Mouse (Mus musculus): ENCODE measurements around the gene Kirrel2. TPM values are rescaled to one million over a fixed set of nuclear protein-coding genes. Genes with fewer than 3 reads are reported as not detected.

Gene Kirrel2
- total RNA-seq, 2 experiments from 2014 or later, result not detected

GRCm38 (mm10) chr7:30412735-30413147, 44.7 kb downstream of the Kirrel2 start:
- DNase-seq, result no peak

DNA sequence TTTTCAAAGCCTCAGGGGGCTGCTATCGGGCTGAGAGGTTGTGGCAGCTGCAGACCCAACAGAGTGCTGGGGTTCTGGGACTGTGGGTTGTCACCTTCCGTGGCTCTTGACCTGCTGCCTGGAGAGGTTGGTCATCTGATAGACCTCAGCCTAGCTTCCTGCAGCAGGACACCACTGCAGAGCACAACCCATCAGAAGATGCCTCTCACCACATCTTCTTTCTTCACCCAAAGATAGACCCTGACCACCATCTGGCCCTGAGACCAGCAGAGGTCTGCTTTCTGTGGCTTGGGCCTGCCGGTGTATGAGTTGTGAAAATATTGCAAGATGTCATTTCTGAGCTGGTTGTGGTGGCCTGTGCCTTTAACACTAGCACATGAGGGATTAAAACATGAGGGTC, 46.5 kb downstream of the Kirrel2 start:
- no peak for DNase-seq

DNA sequence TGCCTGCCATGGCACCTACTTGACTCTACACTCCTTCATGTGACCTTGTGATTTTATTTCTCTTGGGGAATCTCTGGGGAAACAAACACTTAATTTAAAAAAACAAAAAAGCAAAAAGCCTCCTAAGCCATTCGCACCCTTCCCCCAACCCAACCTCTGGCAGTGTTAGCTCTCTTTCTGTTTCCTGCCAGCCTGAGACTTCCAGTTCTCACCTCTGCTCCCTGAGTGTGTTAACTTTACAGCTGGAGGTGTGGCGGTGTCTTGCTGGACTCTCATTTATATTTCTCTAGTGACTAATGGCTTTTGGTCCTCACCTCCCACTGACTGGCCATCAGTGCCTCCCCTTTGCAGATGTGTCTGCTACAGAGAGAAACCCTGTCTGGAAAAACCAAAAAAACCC, 47.7 kb downstream of the Kirrel2 start:
- no peak for DNase-seq

DNA sequence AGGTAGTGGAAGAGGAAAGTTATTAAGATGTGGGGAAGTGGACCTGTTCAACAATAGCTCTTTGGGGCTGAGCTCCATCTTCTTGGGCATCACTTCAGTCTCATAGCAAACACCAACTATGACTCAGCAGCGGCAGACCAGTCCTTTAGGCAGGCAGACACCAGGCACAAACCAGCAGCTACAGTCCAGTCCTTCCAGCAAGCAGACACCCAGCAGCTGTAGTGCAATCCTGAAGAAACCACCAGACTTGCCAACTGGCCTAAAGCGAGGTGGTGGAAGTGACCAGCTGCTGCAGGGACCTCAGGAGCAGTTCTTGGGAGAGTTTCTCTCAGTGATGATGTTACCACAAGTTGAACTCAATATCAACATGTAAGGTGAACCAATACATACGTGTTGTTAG, 48.9 kb downstream of the Kirrel2 start:
- DNase-seq, result no peak

DNA sequence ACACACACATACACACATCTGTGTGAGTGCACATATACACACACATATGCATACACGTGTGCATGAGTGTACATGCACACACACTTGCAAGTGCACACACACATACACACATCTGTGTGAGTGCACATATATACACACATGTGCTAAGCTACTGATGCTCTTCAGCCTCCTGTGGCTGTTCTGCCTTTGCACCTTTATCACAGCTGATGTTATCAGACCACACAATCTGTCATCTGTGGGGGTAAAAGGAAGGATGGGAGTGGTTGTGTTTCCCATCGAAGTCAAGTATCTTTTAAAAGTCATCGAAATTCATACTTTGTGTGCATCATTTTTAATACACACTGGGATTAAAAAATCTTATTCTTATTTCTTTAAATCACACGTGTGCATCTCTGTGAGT, 55.1 kb downstream of the Kirrel2 start:
- no peak for DNase-seq

DNA sequence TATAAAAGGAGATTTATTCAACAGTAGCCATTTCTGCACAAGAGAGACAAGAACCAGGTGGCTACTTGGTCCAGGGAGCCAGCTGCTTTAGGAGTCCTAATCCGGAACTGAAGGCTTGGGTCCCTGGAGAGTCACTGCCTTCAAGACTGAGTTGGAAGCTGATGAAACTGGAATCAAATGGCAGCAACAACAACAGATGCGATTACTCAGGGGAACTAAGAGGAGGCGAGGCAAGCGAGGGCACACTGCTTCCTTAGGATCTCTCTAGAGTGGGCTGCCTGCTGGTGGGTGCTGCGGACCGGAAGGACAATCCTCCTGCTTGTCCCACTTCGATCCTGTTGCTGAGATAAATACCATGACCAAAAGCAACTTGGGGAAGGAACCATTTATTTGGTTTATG, 57.8 kb downstream of the Kirrel2 start:
- no peak for DNase-seq

Other genes starting within 250 kb of the Kirrel2 start
- 10 to 100 TPM; 71.9 to 80.7 TPM for gene Polr2i, start 225.7 kb downstream of the Kirrel2 start, total RNA-seq (2021)
- gene Tbcb, start 225.4 kb downstream of the Kirrel2 start, total RNA-seq (2021), result 10 to 100 TPM; 42.8 to 47.0 TPM
- gene Ovol3, start 222.0 kb downstream of the Kirrel2 start, total RNA-seq (2021), result under 1 TPM in 1 of 2 experiments, not detected in 1; 0.77 TPM
- under 1 TPM; 0.32 to 0.38 TPM for gene Thap8, start 177.6 kb downstream of the Kirrel2 start, total RNA-seq (2021)
- 1 to 10 TPM; 4.9 to 5.9 TPM for gene Wdr62, start 177.3 kb downstream of the Kirrel2 start, total RNA-seq (2021)
- gene Clip3, start 166.0 kb downstream of the Kirrel2 start, total RNA-seq (2021), result 10 to 100 TPM; 22.2 to 26.5 TPM
- 10 to 100 TPM; 18.3 to 18.6 TPM for gene Alkbh6, start 149.0 kb downstream of the Kirrel2 start, total RNA-seq (2021)
- gene Syne4, start 142.9 kb downstream of the Kirrel2 start, total RNA-seq (2021), result 1 to 10 TPM; 1.8 TPM
- 1 to 10 TPM; 1.0 to 1.2 TPM for gene E130208F15Rik, start 135.9 kb downstream of the Kirrel2 start, total RNA-seq (2021)
- 10 to 100 TPM; 10.3 to 11.5 TPM for gene Sdhaf1, start 133.8 kb downstream of the Kirrel2 start, total RNA-seq (2021)
- 1 to 10 TPM; 1.6 to 3.1 TPM for gene Lrfn3, start 94.9 kb downstream of the Kirrel2 start, total RNA-seq (2021)
- gene Tyrobp, start 43.9 kb downstream of the Kirrel2 start, total RNA-seq (2021), result 10 to 100 TPM; 11.9 to 22.2 TPM
- under 1 TPM; 0.66 to 0.72 TPM for gene Hcst, start 37.8 kb downstream of the Kirrel2 start, total RNA-seq (2021)
- under 1 TPM; 0.14 to 0.45 TPM for gene Nfkbid, start 36.0 kb downstream of the Kirrel2 start, total RNA-seq (2021)
- 1 to 10 TPM; 3.3 to 4.4 TPM for gene Aplp1, start 12.2 kb downstream of the Kirrel2 start, total RNA-seq (2021)
- gene Nphs1, start 625 bp upstream of the Kirrel2 start, total RNA-seq (2021), result not detected
- not detected for gene Prodh2, start 35.9 kb upstream of the Kirrel2 start, total RNA-seq (2021)
- 1 to 10 TPM; 3.2 to 4.8 TPM for gene Arhgap33, start 77.4 kb upstream of the Kirrel2 start, total RNA-seq (2021)
- 100 to 1,000 TPM; 304 to 323 TPM for gene Hspb6, start 94.5 kb upstream of the Kirrel2 start, total RNA-seq (2021)
- 1 to 10 TPM; 3.8 to 6.2 TPM for gene Proser3, start 94.6 kb upstream of the Kirrel2 start, total RNA-seq (2021)
- 10 to 100 TPM; 11.0 to 16.3 TPM for gene Lin37, start 102.1 kb upstream of the Kirrel2 start, total RNA-seq (2021)
- 10 to 100 TPM; 56.3 to 57.5 TPM for gene U2af1l4, start 105.6 kb upstream of the Kirrel2 start, total RNA-seq (2021)
- 1 to 10 TPM; 1.5 to 2.3 TPM for gene Gm49396, start 105.7 kb upstream of the Kirrel2 start, total RNA-seq (2021)
- 100 to 1,000 TPM in 1 of 2 experiments, 10 to 100 TPM in 1; 93.7 to 104 TPM for gene Psenen, start 105.9 kb upstream of the Kirrel2 start, total RNA-seq (2021)
- gene Igflr1, start 107.7 kb upstream of the Kirrel2 start, total RNA-seq (2021), result 1 to 10 TPM; 1.4 to 2.3 TPM
- gene Kmt2b, start 131.0 kb upstream of the Kirrel2 start, total RNA-seq (2021), result 10 to 100 TPM; 21.4 to 26.8 TPM
- gene Zbtb32, start 141.2 kb upstream of the Kirrel2 start, total RNA-seq (2021), result not detected
- under 1 TPM; 0.16 to 0.29 TPM for gene Upk1a, start 155.2 kb upstream of the Kirrel2 start, total RNA-seq (2021)
- gene Cox6b1, start 168.5 kb upstream of the Kirrel2 start, total RNA-seq (2021), result 1,000 to 10,000 TPM; 1,178 to 1,379 TPM
- not detected for gene Etv2, start 178.2 kb upstream of the Kirrel2 start, total RNA-seq (2021)
- 10 to 100 TPM; 42.4 to 44.4 TPM for gene Rbm42, start 192.6 kb upstream of the Kirrel2 start, total RNA-seq (2021)
- 1 to 10 TPM; 3.7 to 5.7 TPM for gene Haus5, start 207.3 kb upstream of the Kirrel2 start, total RNA-seq (2021)
- gene Pmis2, start 213.9 kb upstream of the Kirrel2 start, total RNA-seq (2021), result 1 to 10 TPM; 1.3 to 1.5 TPM
- not detected for gene 2200002J24Rik, start 241.2 kb upstream of the Kirrel2 start, total RNA-seq (2021)